Mouse (Mus musculus): ENCODE results near the gene Glp1r. TPM values are rescaled to one million over a fixed set of nuclear protein-coding genes. Genes with fewer than 3 reads are reported as not detected.

The Glp1r gene
- 0.85 and 0.96 TPM in 2 replicates for polyA plus RNA-seq (2014; fragmentation: Nextera tagmentation; extraction: Ambion mirVana)

- Histone ChIP-seq H3K4me3 (replicated peaks; ENCODE audit: low read length) (peak within 1 kb of the TSS; percentile 42), H3K4me1 (replicated peaks; ENCODE audit: control insufficient read depth, insufficient read depth, low read length) (peaks cover 7% of the 10 kb centered on the region), H3K27ac (no peak within 1 kb of the TSS), H3K9me3 (ENCODE audit: control insufficient read depth, low read length) (no peaks in the 10 kb centered on the region), H3K36me3 (replicated peaks; ENCODE audit: control insufficient read depth, insufficient read depth) (no peaks in the 10 kb centered on the region), H3K27me3 (ENCODE audit: control insufficient read depth, insufficient read depth, low read length) (peaks cover 22% of the 10 kb centered on the region), H3K9ac (peak within 1 kb of the TSS; percentile 58), H3K4me2 (replicated peaks) (peak within 1 kb of the TSS; percentile 95)
- DNase-seq (ENCODE audit: low spot score) (no peak), ATAC-seq (ENCODE audit: low FRiP score) (no peak)
- 1% methylated on average over 36 of the region's 37 CpGs for WGBS
Measured at GRCm38 (mm10) chr17:30901627-30902026, at the start of gene Glp1r. Gene Glp1r (plus strand): TSS chr17:30901817.

GRCm38 (mm10) chr17:30852345-30852744, 49.3 kb upstream of the Glp1r start:
- H3K36me3 ChIP-seq (replicated peaks; ENCODE audit: control insufficient read depth, insufficient read depth), result no peaks in the 10 kb centered on the region
- H3K9ac ChIP-seq, result no peak overlapping the region
- H3K4me1 ChIP-seq (replicated peaks; ENCODE audit: control insufficient read depth, insufficient read depth, low read length), result no peaks in the 10 kb centered on the region
- DNase-seq (ENCODE audit: low spot score) (no peak), ATAC-seq (ENCODE audit: low FRiP score) (no peak)
- H3K4me2 ChIP-seq (replicated peaks), result no peak overlapping the region
- H3K9me3 ChIP-seq (ENCODE audit: control insufficient read depth, low read length), result no peaks in the 10 kb centered on the region
- no peak overlapping the region for H3K27ac ChIP-seq
- H3K4me3 ChIP-seq (replicated peaks; ENCODE audit: low read length), result no peak overlapping the region
- no peaks in the 10 kb centered on the region for H3K27me3 ChIP-seq (ENCODE audit: control insufficient read depth, insufficient read depth, low read length)

- Histone ChIP-seq H3K36me3 (replicated peaks; ENCODE audit: control insufficient read depth, insufficient read depth) (no peaks in the 10 kb centered on the region), H3K9me3 (ENCODE audit: control insufficient read depth, low read length) (no peaks in the 10 kb centered on the region), H3K4me3 (replicated peaks; ENCODE audit: low read length) (no peak overlapping the region), H3K9ac (no peak overlapping the region), H3K4me2 (replicated peaks) (no peak overlapping the region), H3K4me1 (replicated peaks; ENCODE audit: control insufficient read depth, insufficient read depth, low read length) (peaks cover 6% of the 10 kb centered on the region; the same call in 1 of the 2 replicates), H3K27ac (no peak overlapping the region), H3K27me3 (ENCODE audit: control insufficient read depth, insufficient read depth, low read length) (no peaks in the 10 kb centered on the region)
- ATAC-seq (ENCODE audit: low FRiP score), result no peak
- DNase-seq (ENCODE audit: low spot score), result no peak
- 93% methylated on average over 5 of the region's 5 CpGs for WGBS
Measured at GRCm38 (mm10) chr17:30857347-30857746, 44.3 kb upstream of the Glp1r start.

GRCm38 (mm10) chr17:30858586-30859259, 42.9 kb upstream of the Glp1r start:
- no peaks in the 10 kb centered on the region for H3K27me3 ChIP-seq (ENCODE audit: control insufficient read depth, insufficient read depth, low read length)
- H3K9me3 ChIP-seq (ENCODE audit: control insufficient read depth, low read length), result no peaks in the 10 kb centered on the region
- DNase-seq (ENCODE audit: low spot score) (no peak), ATAC-seq (ENCODE audit: low FRiP score) (no peak)
- peaks cover 6% of the 10 kb centered on the region; the same call in 1 of the 2 replicates for H3K4me1 ChIP-seq (replicated peaks; ENCODE audit: control insufficient read depth, insufficient read depth, low read length)
- 49% methylated on average over 11 of the region's 11 CpGs for WGBS
- no peak overlapping the region for H3K27ac ChIP-seq
- H3K4me2 ChIP-seq (replicated peaks), result no peak overlapping the region
- H3K9ac ChIP-seq, result no peak overlapping the region
- no peak overlapping the region for H3K4me3 ChIP-seq (replicated peaks; ENCODE audit: low read length)
- H3K36me3 ChIP-seq (replicated peaks; ENCODE audit: control insufficient read depth, insufficient read depth), result no peaks in the 10 kb centered on the region

- no peak overlapping the region for H3K4me2 ChIP-seq (replicated peaks)
- no peaks in the 10 kb centered on the region for H3K27me3 ChIP-seq (ENCODE audit: control insufficient read depth, insufficient read depth, low read length)
- DNase-seq (ENCODE audit: low spot score) (peak; percentile 41), ATAC-seq (ENCODE audit: low FRiP score) (peak; percentile 37; the same call in 1 of the 2 replicates)
- H3K27ac ChIP-seq, result peak overlapping the region; percentile 52; the same call in 1 of the 2 replicates
- no peak overlapping the region for H3K4me3 ChIP-seq (replicated peaks; ENCODE audit: low read length)
- peaks cover 12% of the 10 kb centered on the region; the same call in 1 of the 2 replicates for H3K4me1 ChIP-seq (replicated peaks; ENCODE audit: control insufficient read depth, insufficient read depth, low read length)
- no peaks in the 10 kb centered on the region for H3K9me3 ChIP-seq (ENCODE audit: control insufficient read depth, low read length)
- 13% methylated on average over 10 of the region's 10 CpGs for WGBS
- no peaks in the 10 kb centered on the region for H3K36me3 ChIP-seq (replicated peaks; ENCODE audit: control insufficient read depth, insufficient read depth)
- no peak overlapping the region for H3K9ac ChIP-seq
Measured at GRCm38 (mm10) chr17:30859989-30860585, 41.5 kb upstream of the Glp1r start.

- Histone ChIP-seq H3K27me3 (ENCODE audit: control insufficient read depth, insufficient read depth, low read length) (no peaks in the 10 kb centered on the region), H3K9ac (no peak overlapping the region), H3K27ac (no peak overlapping the region), H3K4me2 (replicated peaks) (no peak overlapping the region), H3K4me1 (replicated peaks; ENCODE audit: control insufficient read depth, insufficient read depth, low read length) (peaks cover 12% of the 10 kb centered on the region; the same call in 1 of the 2 replicates), H3K4me3 (replicated peaks; ENCODE audit: low read length) (no peak overlapping the region), H3K36me3 (replicated peaks; ENCODE audit: control insufficient read depth, insufficient read depth) (no peaks in the 10 kb centered on the region), H3K9me3 (ENCODE audit: control insufficient read depth, low read length) (no peaks in the 10 kb centered on the region)
- WGBS, result 47% methylated on average over 7 of the region's 7 CpGs
- DNase-seq (ENCODE audit: low spot score) (no peak), ATAC-seq (ENCODE audit: low FRiP score) (no peak)
Measured at GRCm38 (mm10) chr17:30860606-30861005, 41.0 kb upstream of the Glp1r start.

- Histone ChIP-seq H3K36me3 (replicated peaks; ENCODE audit: control insufficient read depth, insufficient read depth) (no peaks in the 10 kb centered on the region), H3K27me3 (ENCODE audit: control insufficient read depth, insufficient read depth, low read length) (no peaks in the 10 kb centered on the region), H3K9ac (no peak overlapping the region), H3K9me3 (ENCODE audit: control insufficient read depth, low read length) (no peaks in the 10 kb centered on the region), H3K4me1 (replicated peaks; ENCODE audit: control insufficient read depth, insufficient read depth, low read length) (0 out of 2 replicates have a peak, but pooled peaks cover 6% of the 10 kb centered on the region), H3K4me2 (replicated peaks) (no peak overlapping the region), H3K4me3 (replicated peaks; ENCODE audit: low read length) (no peak overlapping the region), H3K27ac (no peak overlapping the region)
- no peak for ATAC-seq (ENCODE audit: low FRiP score)
- 60% methylated on average over 8 of the region's 8 CpGs for WGBS
- DNase-seq (ENCODE audit: low spot score), result no peak
Measured at GRCm38 (mm10) chr17:30866281-30866680, 35.3 kb upstream of the Glp1r start.

- H3K9ac ChIP-seq, result no peak overlapping the region
- DNase-seq (ENCODE audit: low spot score), result no peak
Measured at GRCm38 (mm10) chr17:30866966-30867365, 34.7 kb upstream of the Glp1r start.

GRCm38 (mm10) chr17:30871040-30871439, 30.6 kb upstream of the Glp1r start:
- Histone ChIP-seq H3K4me3 (replicated peaks; ENCODE audit: low read length) (no peak overlapping the region), H3K36me3 (replicated peaks; ENCODE audit: control insufficient read depth, insufficient read depth) (no peaks in the 10 kb centered on the region), H3K27me3 (ENCODE audit: control insufficient read depth, insufficient read depth, low read length) (no peaks in the 10 kb centered on the region), H3K9me3 (ENCODE audit: control insufficient read depth, low read length) (no peaks in the 10 kb centered on the region), H3K4me1 (replicated peaks; ENCODE audit: control insufficient read depth, insufficient read depth, low read length) (no peaks in the 10 kb centered on the region), H3K9ac (no peak overlapping the region), H3K27ac (no peak overlapping the region), H3K4me2 (replicated peaks) (no peak overlapping the region)
- no peak for DNase-seq (ENCODE audit: low spot score)
- no peak for ATAC-seq (ENCODE audit: low FRiP score)
- 26% methylated on average over 10 of the region's 10 CpGs for WGBS

More at GRCm38 (mm10) chr17:30866966-30867365, 34.7 kb upstream of the Glp1r start:
- Histone ChIP-seq H3K4me3 (replicated peaks; ENCODE audit: low read length) (no peak overlapping the region), H3K4me1 (replicated peaks; ENCODE audit: control insufficient read depth, insufficient read depth, low read length) (0 out of 2 replicates have a peak, but pooled peaks cover 6% of the 10 kb centered on the region), H3K4me2 (replicated peaks) (no peak overlapping the region), H3K27ac (no peak overlapping the region), H3K36me3 (replicated peaks; ENCODE audit: control insufficient read depth, insufficient read depth) (no peaks in the 10 kb centered on the region), H3K9me3 (ENCODE audit: control insufficient read depth, low read length) (no peaks in the 10 kb centered on the region), H3K27me3 (ENCODE audit: control insufficient read depth, insufficient read depth, low read length) (no peaks in the 10 kb centered on the region)
- 71% methylated on average over 9 of the region's 9 CpGs for WGBS
- no peak for ATAC-seq (ENCODE audit: low FRiP score)

Measured in hindbrain, embryonic 14.5 days (tissue).